Mouse (Mus musculus) cerebellum, adult 2 months (tissue): ENCODE results near the gene Dok4. TPM values are rescaled to one million over a fixed set of nuclear protein-coding genes. Genes with fewer than 3 reads are reported as not detected.

Experiments
- DNase-seq, 2 experiments: peaks; one replicate each; pipeline ENCODE4 v3.0.0; 2021
- H3K27ac ChIP-seq: fragments of 200-500 bp; 2 replicates; pipeline ENCODE4 v1.5.1; 2012; ENCODE audit warnings: low read length, control low read depth, inconsistent platforms; ENCODE audit not compliant: insufficient read depth
- H3K27me3 ChIP-seq: fragments of 200-500 bp; 2 replicates; pipeline ENCODE4 v1.6.1; 2012; ENCODE audit warnings: inconsistent platforms, mild to moderate bottlenecking, low read length, moderate library complexity; ENCODE audit not compliant: control insufficient read depth, insufficient read depth
- H3K4me1 ChIP-seq: fragments of 200-500 bp; 2 replicates; pipeline ENCODE4 v1.6.1; 2011; ENCODE audit warnings: low read length; ENCODE audit not compliant: control insufficient read depth, insufficient read depth
- H3K4me3 ChIP-seq: fragments of 200-500 bp; replicated peaks from 2 replicates; pipeline ENCODE3; 2011; ENCODE audit warnings: mild to moderate bottlenecking, low read depth, low read length, control low read depth; ENCODE audit not compliant: insufficient read depth
- CTCF ChIP-seq: fragments of 200-500 bp; IDR thresholded peaks from 2 replicates; pipeline ENCODE4 v1.5.1; 2011; ENCODE audit warnings: low read depth, mild to moderate bottlenecking, control low read depth, low read length, moderate library complexity, borderline replicate concordance; ENCODE audit not compliant: insufficient read depth
- POLR2A ChIP-seq: fragments of 200-500 bp; IDR thresholded peaks from 2 replicates; pipeline ENCODE4 v1.6.1; 2011; ENCODE audit warnings: low read length, control low read depth, borderline replicate concordance; ENCODE audit not compliant: insufficient read depth
- WGBS: fragments of 180-500 bp; shearing (Covaris S2); methylation state at CpG from one replicate; pipeline ENCODE4 v1.1.7; 2018; 5-methylcytosine and 5-hydroxymethylcytosine counted together
- polyA plus RNA-seq: library from polyadenylated mRNA; depleted of rRNA; stranded (reverse); fragments of >200 nt; gene quantifications from 2 replicates; pipeline ENCODE4 v1.2.3, GENCODE M21; 2012

Gene Dok4
- polyA plus RNA-seq, 1 experiment, result 12.5 TPM

DNA sequence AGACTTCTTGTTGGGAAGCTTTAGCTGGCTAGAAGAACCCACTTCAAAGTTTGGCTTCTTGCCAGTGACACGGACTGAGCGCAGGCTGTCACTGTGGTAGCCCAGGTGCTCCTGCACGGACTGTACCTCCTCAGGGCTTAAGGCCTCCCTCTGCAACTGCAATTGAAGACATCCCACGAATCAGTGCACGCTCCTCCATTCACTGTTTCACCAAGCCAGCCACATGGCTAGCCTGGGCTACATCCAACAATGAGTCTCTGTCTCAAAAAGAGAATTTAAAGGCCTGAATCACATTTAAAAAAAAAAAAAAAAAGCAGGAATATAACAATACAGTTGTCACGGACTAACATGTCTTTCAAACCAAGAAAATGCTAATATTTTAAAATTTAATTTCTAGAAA is 47.8 kb downstream of the Dok4 start:
- TF ChIP-seq POLR2A (no peak), CTCF (no peak)
- WGBS, result 51% methylated on average over 6 of the region's 6 CpGs
- Histone ChIP-seq H3K4me3 (no peak overlapping the region), H3K4me1 (no peaks in the 10 kb centered on the region), H3K27me3 (no peaks in the 10 kb centered on the region), H3K27ac (no peak overlapping the region)
- DNase-seq, result no peak

DNA sequence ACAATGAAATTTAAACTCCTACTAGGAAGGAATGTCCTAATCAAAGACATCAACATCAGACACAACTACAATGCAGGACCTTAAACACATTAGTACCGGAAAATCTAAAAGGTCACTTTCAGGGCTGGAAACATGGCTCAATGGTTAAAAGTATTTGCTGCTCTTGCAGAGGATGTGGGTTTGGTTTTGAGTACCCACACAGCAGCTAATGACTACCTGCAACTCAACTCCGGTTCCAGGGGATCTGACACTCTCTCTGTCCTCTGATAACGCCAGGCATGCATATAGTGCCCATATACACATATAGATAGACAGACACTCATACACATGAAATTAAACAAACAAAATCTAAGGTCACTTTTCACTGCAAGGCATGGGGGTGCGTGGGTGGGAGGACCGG is 49.9 kb downstream of the Dok4 start:
- Histone ChIP-seq H3K4me1 (no peaks in the 10 kb centered on the region; the same call in 1 of the 2 replicates), H3K27ac (no peak overlapping the region), H3K27me3 (no peaks in the 10 kb centered on the region), H3K4me3 (no peak overlapping the region)
- TF ChIP-seq CTCF, result no peak
- no peak for TF ChIP-seq POLR2A
- WGBS, result 97% methylated on average over 5 of the region's 5 CpGs
- DNase-seq, result no peak

DNA sequence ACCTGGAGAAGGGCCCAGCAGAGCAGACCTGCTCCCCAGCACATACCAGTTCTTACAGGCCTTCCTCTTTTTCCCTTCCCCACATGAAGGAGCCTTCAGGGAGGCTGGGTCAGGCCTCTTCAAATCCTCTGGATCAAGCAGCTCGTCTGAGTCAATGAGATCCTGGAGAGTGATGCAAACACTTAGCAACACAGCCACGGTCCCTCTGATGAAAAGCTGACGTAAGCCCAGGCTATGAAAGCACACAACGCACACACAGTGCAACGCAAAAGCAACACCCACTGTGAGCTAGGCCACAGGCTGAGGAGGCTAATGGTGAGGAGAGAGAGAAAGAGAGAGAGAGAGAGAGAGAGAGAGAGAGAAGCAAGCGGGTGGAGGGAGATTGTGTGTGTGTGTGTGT is 51.0 kb downstream of the Dok4 start:
- H3K4me3 ChIP-seq, result no peak overlapping the region
- no peaks in the 10 kb centered on the region; the same call in 1 of the 2 replicates for H3K4me1 ChIP-seq
- H3K27me3 ChIP-seq, result no peaks in the 10 kb centered on the region
- H3K27ac ChIP-seq, result no peak overlapping the region
- no peak for TF ChIP-seq CTCF
- TF ChIP-seq POLR2A, result no peak
- no peak for DNase-seq
- WGBS, result 81% methylated on average over 6 of the region's 6 CpGs

DNA sequence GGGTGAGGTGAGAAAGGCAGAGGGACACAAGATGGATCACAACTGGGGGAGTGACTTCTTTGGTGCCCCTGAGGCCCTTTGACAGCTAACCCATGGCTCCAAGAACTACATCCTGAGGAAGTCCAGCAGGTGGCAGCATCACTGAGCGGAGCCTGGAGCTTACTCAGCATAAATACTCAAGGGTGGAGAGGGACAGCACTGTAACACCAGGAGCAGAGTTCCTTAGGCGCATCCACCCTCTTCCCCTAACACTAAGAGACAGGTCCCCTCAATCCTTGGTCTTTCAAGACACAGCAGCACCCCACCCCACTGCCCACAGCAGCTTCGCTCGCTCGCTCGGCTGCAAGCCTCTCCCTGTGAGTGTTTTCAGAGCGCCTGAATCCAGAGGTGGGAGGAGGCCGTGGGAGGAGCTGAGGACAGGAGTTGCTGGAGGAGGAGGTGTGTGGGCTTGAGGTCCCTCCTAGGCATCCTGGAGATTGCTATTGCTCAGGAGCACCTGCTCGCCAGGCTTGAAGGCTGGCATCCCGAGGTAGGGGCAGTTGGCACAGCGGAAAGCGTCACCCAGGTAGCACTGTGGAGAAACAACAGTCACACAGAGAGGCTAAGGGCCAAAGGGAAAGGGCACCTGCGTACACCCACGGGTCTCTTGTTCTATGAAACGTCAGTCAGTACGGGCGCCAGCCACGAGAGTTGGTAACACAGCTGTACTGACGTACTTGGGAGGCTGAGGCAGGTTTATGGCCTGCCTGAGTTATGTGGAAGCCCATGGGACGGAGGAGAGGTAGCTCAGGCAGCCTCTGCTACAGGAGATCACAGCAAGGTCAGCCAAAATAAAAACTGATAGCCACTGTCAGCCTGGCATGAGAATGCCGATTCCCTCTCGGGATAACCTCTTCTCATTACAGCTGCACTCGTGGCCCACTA is 53.2 kb downstream of the Dok4 start:
- TF ChIP-seq CTCF (peak; percentile 65), POLR2A (no peak)
- H3K4me1 ChIP-seq, result no peaks in the 10 kb centered on the region; the same call in 1 of the 2 replicates
- no peaks in the 10 kb centered on the region for H3K27me3 ChIP-seq
- no peak overlapping the region for H3K27ac ChIP-seq
- 83% methylated on average over 23 of the region's 23 CpGs for WGBS
- H3K4me3 ChIP-seq, result no peak overlapping the region
- peak in 1 of 2 experiments; percentile 51 for DNase-seq

DNA sequence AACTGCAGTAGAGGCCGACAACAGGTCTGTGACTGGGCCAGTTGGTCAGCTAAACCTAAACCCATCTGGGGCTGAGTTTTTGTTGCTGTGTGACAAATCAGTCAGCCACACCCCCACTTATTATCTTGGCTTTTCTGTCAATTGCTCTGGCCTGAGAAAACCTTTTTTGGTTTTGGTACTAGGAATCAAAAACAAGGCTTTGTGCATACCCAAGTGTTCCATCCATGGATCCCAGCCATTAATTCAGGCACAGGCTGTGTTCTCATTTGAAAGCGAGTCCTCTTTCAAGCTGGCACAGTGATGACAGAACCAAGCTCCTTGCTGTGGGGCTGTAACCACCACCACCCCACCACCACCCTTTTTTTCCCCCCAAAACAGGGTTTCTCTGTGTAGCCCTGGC is 54.7 kb downstream of the Dok4 start:
- no peak overlapping the region for H3K27ac ChIP-seq
- H3K4me1 ChIP-seq, result no peaks in the 10 kb centered on the region; the same call in 1 of the 2 replicates
- TF ChIP-seq CTCF (no peak), POLR2A (no peak)
- no peak for DNase-seq
- no peak overlapping the region for H3K4me3 ChIP-seq
- H3K27me3 ChIP-seq, result no peaks in the 10 kb centered on the region
- WGBS, result 83% methylated on average over 2 of the region's 2 CpGs

DNA sequence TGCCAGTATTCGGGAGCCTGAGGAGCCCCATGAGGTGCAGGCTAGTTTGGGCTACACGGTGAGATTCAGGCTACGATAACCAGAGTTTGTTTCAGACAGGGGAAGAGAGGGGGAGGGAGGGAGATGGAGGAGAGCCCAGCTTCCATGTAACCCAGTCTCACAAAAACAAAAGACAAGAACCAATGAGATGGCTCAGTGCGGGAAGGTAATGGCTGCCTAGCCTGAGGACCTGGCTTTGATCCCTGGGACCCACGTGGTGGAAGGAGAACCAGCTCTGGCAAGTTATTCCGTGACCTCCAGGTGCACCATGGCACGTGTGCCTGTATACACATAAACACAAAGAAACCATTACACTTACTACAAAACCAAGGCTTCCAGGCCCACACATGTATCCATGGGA is 55.6 kb downstream of the Dok4 start:
- 79% methylated on average over 7 of the region's 7 CpGs for WGBS
- TF ChIP-seq POLR2A (no peak), CTCF (no peak)
- no peak overlapping the region for H3K4me3 ChIP-seq
- DNase-seq, result no peak
- H3K4me1 ChIP-seq, result no peaks in the 10 kb centered on the region; the same call in 1 of the 2 replicates
- H3K27ac ChIP-seq, result no peak overlapping the region
- H3K27me3 ChIP-seq, result no peaks in the 10 kb centered on the region

DNA sequence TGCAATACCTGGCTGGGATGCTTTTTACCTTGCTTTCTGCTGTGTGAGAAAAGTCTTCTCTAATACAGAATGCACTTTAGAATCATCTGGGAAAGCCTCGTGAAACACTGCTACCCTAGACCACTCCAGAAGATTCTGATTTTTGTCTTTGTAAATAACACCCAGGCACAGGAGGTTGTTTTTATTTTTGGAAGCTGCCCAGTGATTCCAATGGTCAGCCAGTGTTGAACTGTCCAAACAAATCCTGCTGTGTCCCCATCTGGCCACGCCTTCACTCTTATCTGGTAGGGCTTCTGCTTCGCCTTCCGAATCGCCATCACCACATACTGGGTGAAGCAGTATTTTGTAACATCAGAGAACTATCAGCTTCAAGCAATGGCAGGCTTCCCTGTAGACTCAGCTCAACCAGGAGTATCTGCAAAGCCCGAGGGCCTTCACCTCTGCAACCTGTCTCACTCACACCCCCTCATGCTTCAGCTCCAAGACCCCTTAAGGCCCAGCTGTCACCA is 56.4 kb downstream of the Dok4 start:
- TF ChIP-seq POLR2A (no peak), CTCF (no peak)
- H3K4me3 ChIP-seq, result no peak overlapping the region
- no peaks in the 10 kb centered on the region; the same call in 1 of the 2 replicates for H3K4me1 ChIP-seq
- 40% methylated on average over 6 of the region's 6 CpGs for WGBS
- no peak for DNase-seq
- no peaks in the 10 kb centered on the region for H3K27me3 ChIP-seq
- no peak overlapping the region for H3K27ac ChIP-seq

DNA sequence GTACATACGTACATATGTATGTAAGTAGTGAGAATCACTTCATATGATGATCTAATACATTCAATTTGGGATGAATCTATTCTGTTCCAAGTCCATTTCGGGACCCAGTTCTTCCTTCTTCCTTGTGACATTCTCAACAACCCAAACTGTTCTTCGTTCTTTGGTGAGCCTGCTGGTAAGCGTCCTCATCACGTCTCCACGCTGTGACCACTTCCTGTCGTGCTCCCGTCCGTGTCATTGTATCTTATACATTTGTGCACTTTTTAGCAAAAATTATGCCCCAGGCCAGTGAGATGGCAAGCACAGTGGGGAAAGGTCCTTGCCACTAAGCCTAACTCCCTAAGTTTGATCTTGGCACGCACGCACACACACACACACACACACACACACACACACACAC is 58.2 kb downstream of the Dok4 start:
- H3K27me3 ChIP-seq, result no peaks in the 10 kb centered on the region
- 90% methylated on average over 11 of the region's 11 CpGs for WGBS
- H3K27ac ChIP-seq, result no peak overlapping the region
- DNase-seq, result no peak
- no peaks in the 10 kb centered on the region; the same call in 1 of the 2 replicates for H3K4me1 ChIP-seq
- TF ChIP-seq CTCF (no peak), POLR2A (no peak)
- no peak overlapping the region for H3K4me3 ChIP-seq
